ENCODE assay signal across 16 mouse cellular contexts in genomic region chr12:102612431-102612830, GRCm38 (mm10). TPM values are rescaled to one million over a fixed set of nuclear protein-coding genes. Genes with fewer than 3 reads are reported as not detected.
DNase-seq lines count a peak whose midpoint lies in the region; ATAC-seq and TF ChIP-seq lines count a peak whose summit lies in the region.
"Had no signal": no experiment of that assay in that cellular context is flagged by ENCODE, and none has a peak within 500 bp of the region (broad histone marks: within the 10 kb centered on the region; RNA-seq: fewer than 3 reads in every experiment).

No protein-coding gene starts in this region.

- H3K4me3 ChIP-seq in forebrain, embryonic 10.5 days: no peak overlapping the region
- H3K4me3 ChIP-seq in forebrain, embryonic 12.5 days (replicated peaks): no peak overlapping the region
- no peak overlapping the region for H3K4me3 ChIP-seq in midbrain, embryonic 11.5 days (ENCODE audit: low read depth, low read length)
- H3K4me3 ChIP-seq in midbrain, postnatal 0 days (ENCODE audit: low read depth, low read length): no peak overlapping the region
- no peak overlapping the region for H3K4me3 ChIP-seq in midbrain, embryonic 12.5 days
- H3K4me3 ChIP-seq: hindbrain, embryonic 15.5 days; neural tube, embryonic 13.5 days had no signal

- 90% methylated on average over 1 of the region's 1 CpGs for WGBS in forebrain, embryonic 10.5 days
- 95% methylated on average over 1 of the region's 1 CpGs for WGBS in forebrain, embryonic 12.5 days
- 96% methylated on average over 1 of the region's 1 CpGs for WGBS in midbrain, embryonic 11.5 days
- 95% methylated on average over 1 of the region's 1 CpGs for WGBS in midbrain, postnatal 0 days
- WGBS in midbrain, embryonic 12.5 days: 100% methylated on average over 1 of the region's 1 CpGs

- H3K36me3 ChIP-seq in forebrain, embryonic 10.5 days (replicated peaks): 0 out of 2 replicates have a peak, but pooled peaks cover 5% of the 10 kb centered on the region
- H3K36me3 ChIP-seq in forebrain, embryonic 12.5 days (replicated peaks): peaks cover 7% of the 10 kb centered on the region; the same call in 1 of the 2 replicates
- H3K36me3 ChIP-seq in midbrain, embryonic 11.5 days (ENCODE audit: control insufficient read depth, insufficient read depth, low read length): no peaks in the 10 kb centered on the region
- H3K36me3 ChIP-seq in midbrain, postnatal 0 days (ENCODE audit: insufficient read depth, low read length): no peaks in the 10 kb centered on the region
- no peaks in the 10 kb centered on the region for H3K36me3 ChIP-seq in midbrain, embryonic 12.5 days
- H3K36me3 ChIP-seq: hindbrain, embryonic 15.5 days had no signal

- no peak for ATAC-seq in forebrain, embryonic 12.5 days (ENCODE audit: low FRiP score)
- peak; percentile 64; the same call in 1 of the 2 replicates for ATAC-seq in midbrain, embryonic 11.5 days (ENCODE audit: low FRiP score)
- ATAC-seq in midbrain, postnatal 0 days (ENCODE audit: low FRiP score): no peak
- ATAC-seq in midbrain, embryonic 12.5 days (ENCODE audit: low FRiP score, low read depth): peak; percentile 49; the same call in 1 of the 2 replicates

- no peak overlapping the region for H3K4me2 ChIP-seq in forebrain, embryonic 12.5 days
- H3K4me2 ChIP-seq in midbrain, embryonic 11.5 days: no peak overlapping the region
- no peak overlapping the region for H3K4me2 ChIP-seq in midbrain, postnatal 0 days (ENCODE audit: low read depth, low read length, poor library complexity, severe bottlenecking)
- no peak overlapping the region for H3K4me2 ChIP-seq in midbrain, embryonic 12.5 days (replicated peaks)
- H3K4me2 ChIP-seq: hindbrain, embryonic 15.5 days; neural tube, embryonic 13.5 days had no signal

- no peak for TF ChIP-seq CTCF in midbrain, postnatal 0 days (IDR thresholded peaks at IDR 0.05)

- H3K4me1 ChIP-seq in forebrain, embryonic 10.5 days: peaks cover 14% of the 10 kb centered on the region
- H3K4me1 ChIP-seq in forebrain, embryonic 12.5 days: peaks cover 8% of the 10 kb centered on the region
- H3K4me1 ChIP-seq in midbrain, embryonic 11.5 days (ENCODE audit: control insufficient read depth, insufficient read depth, low read length): peaks cover 6% of the 10 kb centered on the region; the same call in 1 of the 2 replicates
- no peaks in the 10 kb centered on the region for H3K4me1 ChIP-seq in midbrain, postnatal 0 days (ENCODE audit: insufficient read depth, low read length)
- H3K4me1 ChIP-seq in midbrain, embryonic 12.5 days: 0 out of 2 replicates have a peak, but pooled peaks cover 8% of the 10 kb centered on the region

- no peaks in the 10 kb centered on the region for H3K27me3 ChIP-seq in forebrain, embryonic 10.5 days (ENCODE audit: poor library complexity, severe bottlenecking)
- no peaks in the 10 kb centered on the region for H3K27me3 ChIP-seq in forebrain, embryonic 12.5 days
- no peaks in the 10 kb centered on the region for H3K27me3 ChIP-seq in midbrain, embryonic 11.5 days (ENCODE audit: control insufficient read depth, insufficient read depth, low read length)
- H3K27me3 ChIP-seq in midbrain, postnatal 0 days (ENCODE audit: insufficient read depth, low read length): no peaks in the 10 kb centered on the region
- H3K27me3 ChIP-seq in midbrain, embryonic 12.5 days: no peaks in the 10 kb centered on the region
- H3K27me3 ChIP-seq: hindbrain, embryonic 15.5 days; neural tube, embryonic 13.5 days had no signal

- H3K9me3 ChIP-seq in forebrain, embryonic 10.5 days: no peaks in the 10 kb centered on the region
- no peaks in the 10 kb centered on the region for H3K9me3 ChIP-seq in forebrain, embryonic 12.5 days
- H3K9me3 ChIP-seq in midbrain, embryonic 11.5 days (ENCODE audit: control insufficient read depth, low read length): no peaks in the 10 kb centered on the region
- H3K9me3 ChIP-seq in midbrain, postnatal 0 days (ENCODE audit: low read length): no peaks in the 10 kb centered on the region
- H3K9me3 ChIP-seq in midbrain, embryonic 12.5 days: no peaks in the 10 kb centered on the region
- H3K9me3 ChIP-seq: hindbrain, embryonic 15.5 days; neural tube, embryonic 13.5 days had no signal

- H3K9ac ChIP-seq in forebrain, embryonic 12.5 days: no peak overlapping the region
- H3K9ac ChIP-seq in midbrain, embryonic 11.5 days (ENCODE audit: low read length): no peak overlapping the region
- H3K9ac ChIP-seq in midbrain, postnatal 0 days (replicated peaks; ENCODE audit: low read length, poor library complexity, severe bottlenecking): no peak overlapping the region
- no peak overlapping the region for H3K9ac ChIP-seq in midbrain, embryonic 12.5 days (replicated peaks)
- H3K9ac ChIP-seq: hindbrain, embryonic 15.5 days; liver, embryonic 14.5 days; neural tube, embryonic 13.5 days had no signal

- DNase-seq in forebrain, embryonic 10.5 days (ENCODE audit: extremely low spot score, low spot score): no peak
- DNase-seq in midbrain, embryonic 11.5 days (ENCODE audit: low spot score, missing footprints): no peak
- DNase-seq in midbrain, postnatal 0 days (ENCODE audit: low spot score): no peak
- DNase-seq in thymus, postnatal 14 days: peak; percentile 72
- no peak for DNase-seq in right cerebral cortex, adult 2 months (ENCODE audit: low spot score in 2 of 2)
- DNase-seq in left cerebral cortex, adult 11 months (ENCODE audit: low spot score): no peak
- DNase-seq: adrenal gland, adult 8-10 months; cerebellum, postnatal 25 days; kidney, postnatal 4 days; right cerebral cortex, adult 18-20 months had no signal

- peak overlapping the region; percentile 17; the same call in 1 of the 2 replicates for H3K27ac ChIP-seq in forebrain, embryonic 10.5 days
- no peak overlapping the region for H3K27ac ChIP-seq in forebrain, embryonic 12.5 days
- H3K27ac ChIP-seq in midbrain, embryonic 11.5 days (ENCODE audit: low read depth, low read length): no peak overlapping the region
- no peak overlapping the region for H3K27ac ChIP-seq in midbrain, postnatal 0 days (ENCODE audit: low read depth, low read length)
- H3K27ac ChIP-seq in midbrain, embryonic 12.5 days (replicated peaks): peak overlapping the region; percentile 40; the same call in 1 of the 2 replicates
- H3K27ac ChIP-seq: hindbrain, embryonic 15.5 days; liver, embryonic 14.5 days; macrophage; neural tube, embryonic 13.5 days had no signal

RNA-seq across cellular contexts. Expression of gene Chga, which starts 57.7 kb away (rescaled TPM):
- 6.7 and 9.2 TPM in 2 replicates for polyA plus RNA-seq in forebrain, embryonic 10.5 days (2016; fragmentation: Nextera tagmentation; extraction: Ambion mirVana)
- 38.4 and 41.2 TPM in 2 replicates for polyA plus RNA-seq in forebrain, embryonic 12.5 days (2016; fragmentation: Nextera tagmentation; extraction: Ambion mirVana)
- 23.5 and 24.0 TPM in 2 replicates for polyA plus RNA-seq in midbrain, embryonic 11.5 days (2014; fragmentation: Nextera tagmentation; extraction: Ambion mirVana)
- 148 and 168 TPM in 2 replicates for total RNA-seq in midbrain, postnatal 0 days (2014; rRNA removed)
- polyA plus RNA-seq in midbrain, postnatal 0 days (2015; fragmentation: Nextera tagmentation; extraction: Ambion mirVana): 257 and 272 TPM in 2 replicates
- polyA plus RNA-seq in midbrain, embryonic 12.5 days (2016; fragmentation: Nextera tagmentation; extraction: Ambion mirVana): 44.6 and 48.1 TPM in 2 replicates
- polyA plus RNA-seq: macrophage had no signal

Comparison
In these comparisons a context has a peak if more than half of its experiments do, and no peak if none do; other contexts are left out.
1. H3K27ac ChIP-seq: peak in forebrain, embryonic 10.5 days (single experiment) and midbrain, embryonic 12.5 days (single experiment); none in forebrain, embryonic 12.5 days (single experiment), midbrain, embryonic 11.5 days (single experiment) and midbrain, postnatal 0 days (single experiment).
2. ATAC-seq: peak in midbrain, embryonic 11.5 days (single experiment) and midbrain, embryonic 12.5 days (single experiment); none in forebrain, embryonic 12.5 days (single experiment) and midbrain, postnatal 0 days (single experiment).